19 mouse cellular contexts compared by ENCODE assay signal in the genomic region with DNA sequence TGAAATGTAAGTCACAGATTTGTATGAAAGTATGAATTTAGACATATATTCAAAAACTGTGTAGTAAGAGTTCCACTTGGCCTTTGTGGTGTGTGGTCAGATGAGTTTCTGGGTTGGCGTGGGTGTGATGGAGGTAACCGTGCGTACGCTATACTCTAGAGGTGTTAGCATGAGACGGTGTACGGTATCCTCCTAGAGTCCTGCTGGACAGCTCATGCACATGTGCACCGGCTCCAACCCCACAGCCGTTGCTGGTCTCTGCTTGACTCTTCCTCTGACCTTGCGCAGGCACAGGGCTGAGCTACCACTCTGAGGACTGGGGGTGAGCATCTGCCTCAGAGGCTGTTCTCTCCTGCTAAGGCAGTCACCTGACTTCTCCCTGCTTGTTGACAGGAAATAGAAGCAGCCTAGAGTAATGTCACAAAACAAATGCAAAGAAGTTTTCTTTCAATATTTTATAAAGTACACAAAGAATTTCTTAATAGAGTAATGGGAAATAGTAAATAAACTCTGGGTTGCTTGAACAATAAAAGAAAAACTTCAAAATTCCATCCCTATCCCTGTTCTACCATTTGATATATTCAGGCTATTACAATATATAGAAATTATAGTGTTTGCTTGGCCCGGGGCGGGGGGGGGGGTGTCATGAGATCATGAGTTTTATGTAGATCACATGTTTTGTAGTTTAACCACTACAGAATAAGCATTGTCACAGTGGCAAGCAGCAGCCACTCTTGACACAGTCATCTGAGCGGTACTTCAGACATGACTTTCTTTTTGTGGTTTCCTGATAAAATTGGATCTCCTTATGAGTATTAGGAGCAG.
DNase-seq lines count a peak whose midpoint lies in the region; ATAC-seq lines count a peak whose summit lies in the region.
"Had no signal": no experiment of that assay in that cellular context is flagged by ENCODE, and none has a peak within 500 bp of the region (broad histone marks: within the 10 kb centered on the region; RNA-seq: fewer than 3 reads in every experiment).

No protein-coding gene starts in this region.

- no peak overlapping the region for H3K9ac ChIP-seq in forebrain, embryonic 12.5 days
- H3K9ac ChIP-seq: forebrain, embryonic 13.5 days; limb, embryonic 12.5 days; liver, embryonic 13.5 days; lung, embryonic 14.5 days had no signal

- H3K4me3 ChIP-seq in macrophage (ENCODE audit: inconsistent target) = no peak overlapping the region
- no peak overlapping the region for H3K4me3 ChIP-seq in forebrain, embryonic 12.5 days (replicated peaks)
- H3K4me3 ChIP-seq: embryonic facial prominence, embryonic 10.5 days; forebrain, embryonic 13.5 days; hindbrain, embryonic 10.5 days; limb, embryonic 12.5 days; liver, embryonic 13.5 days had no signal

- 0 out of 2 replicates have a peak, but pooled peaks cover 7% of the 10 kb centered on the region for H3K4me1 ChIP-seq in forebrain, embryonic 12.5 days
- H3K4me1 ChIP-seq: liver, embryonic 13.5 days had no signal

- no peaks in the 10 kb centered on the region; the same call in 1 of the 2 replicates for H3K79me2 ChIP-seq in macrophage (ENCODE audit: inconsistent target)

- peak; percentile 30 for DNase-seq in CD4-positive helper T cell, adult 2 months (ENCODE audit: low read depth, low spot score)
- DNase-seq in R1 (ENCODE audit: low read depth, low spot score) = peak; percentile 21
- DNase-seq in thymus, postnatal 14 days = peak; percentile 17
- no peak for DNase-seq in adrenal gland, postnatal 14 days
- DNase-seq in urinary bladder, postnatal 14 days (ENCODE audit: low spot score) = no peak
- DNase-seq: cerebellum, adult 18-20 months; cerebellum, postnatal 36 days; gastrocnemius, postnatal 10 days; liver, embryonic 13.5 days; lung, embryonic 14.5 days; midbrain, embryonic 14.5 days; right cerebral cortex, postnatal 14 days had no signal

- no peaks in the 10 kb centered on the region for H3K9me3 ChIP-seq in forebrain, embryonic 12.5 days
- H3K9me3 ChIP-seq: embryonic facial prominence, embryonic 10.5 days; forebrain, embryonic 13.5 days; G1E; hindbrain, embryonic 10.5 days; limb, embryonic 12.5 days; liver, embryonic 13.5 days had no signal

- 86% methylated on average over 10 of the region's 12 CpGs for WGBS in macrophage (ENCODE audit: missing documents)
- 97% methylated on average over 12 of the region's 12 CpGs for WGBS in forebrain, embryonic 12.5 days

- no peaks in the 10 kb centered on the region for H3K27me3 ChIP-seq in forebrain, embryonic 12.5 days
- H3K27me3 ChIP-seq: forebrain, embryonic 13.5 days; limb, embryonic 12.5 days; liver, embryonic 13.5 days had no signal

- no peaks in the 10 kb centered on the region for H3K36me3 ChIP-seq in macrophage (ENCODE audit: inconsistent target)
- H3K36me3 ChIP-seq in forebrain, embryonic 12.5 days (replicated peaks) = no peaks in the 10 kb centered on the region; the same call in 1 of the 2 replicates
- H3K36me3 ChIP-seq: limb, embryonic 12.5 days; liver, embryonic 13.5 days had no signal

- peak overlapping the region; percentile 24; the same call in 1 of the 2 replicates for H3K27ac ChIP-seq in macrophage
- no peak overlapping the region for H3K27ac ChIP-seq in forebrain, embryonic 12.5 days
- H3K27ac ChIP-seq: embryonic facial prominence, embryonic 10.5 days; forebrain, embryonic 13.5 days; hindbrain, embryonic 10.5 days; limb, embryonic 12.5 days; liver, embryonic 13.5 days had no signal

- no peak for ATAC-seq in forebrain, embryonic 12.5 days (ENCODE audit: low FRiP score)
- ATAC-seq: forebrain, embryonic 13.5 days had no signal

- H3K4me2 ChIP-seq in forebrain, embryonic 12.5 days = no peak overlapping the region
- H3K4me2 ChIP-seq: forebrain, embryonic 13.5 days; limb, embryonic 12.5 days; liver, embryonic 13.5 days; lung, embryonic 14.5 days had no signal

Comparison
In these comparisons a context has a peak if more than half of its experiments do, and no peak if none do; other contexts are left out.
1. DNase-seq: peak in CD4-positive helper T cell, adult 2 months (single experiment), R1 (single experiment) and thymus, postnatal 14 days (single experiment); none in adrenal gland, postnatal 14 days (single experiment) and urinary bladder, postnatal 14 days (single experiment).